Mouse (Mus musculus) thymus, postnatal 10 days (tissue): ENCODE measurements around the gene Commd1.
A peak's percentile ranks its signal among the peaks of the same experiment; 100 is the strongest.

Experiments used
- DNase-seq, 2 experiments: peaks; one replicate each; pipeline ENCODE4 v3.0.0; 2021; ENCODE audit warnings: low spot score in 2 of 2

The Commd1 gene

DNA sequence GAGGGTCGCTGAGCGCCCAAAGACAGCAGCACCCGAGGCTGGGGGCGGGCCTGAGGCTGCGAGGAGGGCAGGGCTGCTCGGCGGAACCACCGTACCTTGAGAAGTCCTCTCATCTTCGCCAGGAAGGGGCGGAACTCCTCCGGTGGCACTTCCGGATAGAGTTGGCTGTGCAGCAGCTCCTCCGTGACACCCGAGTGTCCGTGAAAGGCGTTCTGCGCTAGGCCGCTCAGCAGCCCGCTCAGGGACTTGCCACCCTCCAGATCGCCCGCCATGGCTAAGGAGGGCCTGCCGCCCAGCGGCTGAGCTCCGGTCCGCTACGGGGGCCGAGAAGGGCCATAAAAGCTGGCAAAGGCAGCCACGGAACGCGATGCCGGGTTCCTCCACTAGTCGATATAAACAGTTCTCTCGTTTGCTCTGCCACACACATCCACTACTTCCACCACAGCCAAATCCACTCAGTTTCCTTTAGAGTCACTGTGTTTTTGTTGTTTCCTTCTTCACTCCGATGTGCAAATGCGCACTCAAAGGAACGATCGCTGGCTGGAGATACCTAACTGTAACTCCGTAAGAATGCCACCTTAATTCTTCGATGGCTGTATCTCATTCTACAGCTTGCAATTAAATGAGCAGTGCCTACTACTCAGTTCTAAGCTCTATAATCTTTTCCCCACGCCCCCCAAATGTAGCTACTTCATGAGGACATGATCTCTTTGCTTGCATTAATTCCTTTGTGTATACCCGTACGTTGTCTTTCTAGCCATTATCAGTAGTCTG lies at the start of gene Commd1, which contains the start of gene Gm28048:
Gene Commd1, minus strand, starts transcription at position 399 of the 774 bp plus-strand sequence.
Gene Gm28048, minus strand, starts transcription at position 107 of the 774 bp plus-strand sequence.
- DNase-seq, result peak; percentile 94 to 95

GRCm38 (mm10) chr11:23029399-23029798 lies 47.2 kb upstream of the Commd1 start:
- DNase-seq, result no peak

- DNase-seq, result no peak
These were observed 46.8 kb upstream of the Commd1 start for GRCm38 (mm10) chr11:23028957-23029356.

DNA sequence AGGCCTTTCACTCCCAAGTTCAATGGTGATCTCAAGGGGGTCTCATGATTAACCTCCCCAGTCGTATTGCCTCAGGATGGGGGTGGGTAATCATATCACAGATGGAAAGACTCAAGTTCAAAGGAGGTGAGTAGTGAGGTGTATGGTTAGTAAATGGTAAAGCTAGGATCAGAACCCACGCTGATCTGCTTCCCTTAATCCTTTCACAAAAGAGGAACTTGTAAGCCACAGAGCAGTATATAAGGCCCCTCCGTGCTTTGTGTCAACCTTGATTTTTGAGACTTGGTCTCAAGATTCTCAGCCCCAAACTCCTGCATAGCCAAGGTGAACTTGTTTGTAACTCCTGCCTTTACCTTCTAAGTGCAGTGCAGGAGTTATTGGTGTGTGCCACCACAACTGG lies 42.0 kb upstream of the Commd1 start:
- no peak for DNase-seq

DNA sequence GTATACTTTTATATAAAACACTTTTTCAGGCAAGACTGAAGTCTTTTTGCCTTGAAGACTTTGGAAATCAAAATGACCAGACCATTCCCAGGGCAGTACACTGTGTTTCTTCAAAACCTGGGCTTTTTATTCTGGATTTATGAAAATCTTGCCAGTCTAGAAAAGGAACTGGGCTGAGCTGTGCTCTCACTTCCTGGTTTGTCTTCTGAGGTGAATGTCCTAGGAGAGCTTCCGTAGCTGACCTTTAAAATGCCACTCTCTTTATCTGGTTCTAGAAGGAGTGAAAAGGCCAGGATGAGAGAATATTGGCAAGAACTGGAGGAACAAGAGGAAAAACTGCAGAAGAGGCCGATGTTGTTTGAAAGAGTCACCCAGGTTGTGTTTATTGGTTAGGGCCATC lies 41.0 kb upstream of the Commd1 start:
- DNase-seq, result no peak

GRCm38 (mm10) chr11:23020841-23021240 lies 38.7 kb upstream of the Commd1 start:
- DNase-seq, result no peak

GRCm38 (mm10) chr11:23020116-23020770 lies 38.1 kb upstream of the Commd1 start:
- no peak for DNase-seq

- no peak for DNase-seq
These were observed 35.8 kb upstream of the Commd1 start for GRCm38 (mm10) chr11:23017943-23018342.

DNA sequence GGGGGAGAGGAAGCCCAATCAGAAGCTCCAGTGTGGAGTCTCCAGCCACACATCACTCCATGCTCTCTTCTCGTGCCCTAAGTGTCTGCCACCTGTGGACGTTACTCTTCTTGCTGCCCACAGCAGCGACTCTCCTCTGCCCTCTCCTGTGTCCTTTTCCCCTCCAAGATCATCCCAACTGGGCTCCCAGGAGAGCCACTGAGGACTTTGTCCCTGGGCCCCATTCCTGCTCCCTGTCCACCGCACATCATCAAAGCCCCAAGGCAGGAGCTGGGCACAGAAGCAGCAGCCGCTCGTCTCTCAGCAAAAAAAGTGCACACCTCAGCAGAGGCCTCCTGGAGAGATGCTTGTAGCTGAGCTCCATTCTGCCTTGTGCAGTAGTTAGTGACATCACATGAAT lies 32.8 kb upstream of the Commd1 start:
- DNase-seq, result no peak

DNA sequence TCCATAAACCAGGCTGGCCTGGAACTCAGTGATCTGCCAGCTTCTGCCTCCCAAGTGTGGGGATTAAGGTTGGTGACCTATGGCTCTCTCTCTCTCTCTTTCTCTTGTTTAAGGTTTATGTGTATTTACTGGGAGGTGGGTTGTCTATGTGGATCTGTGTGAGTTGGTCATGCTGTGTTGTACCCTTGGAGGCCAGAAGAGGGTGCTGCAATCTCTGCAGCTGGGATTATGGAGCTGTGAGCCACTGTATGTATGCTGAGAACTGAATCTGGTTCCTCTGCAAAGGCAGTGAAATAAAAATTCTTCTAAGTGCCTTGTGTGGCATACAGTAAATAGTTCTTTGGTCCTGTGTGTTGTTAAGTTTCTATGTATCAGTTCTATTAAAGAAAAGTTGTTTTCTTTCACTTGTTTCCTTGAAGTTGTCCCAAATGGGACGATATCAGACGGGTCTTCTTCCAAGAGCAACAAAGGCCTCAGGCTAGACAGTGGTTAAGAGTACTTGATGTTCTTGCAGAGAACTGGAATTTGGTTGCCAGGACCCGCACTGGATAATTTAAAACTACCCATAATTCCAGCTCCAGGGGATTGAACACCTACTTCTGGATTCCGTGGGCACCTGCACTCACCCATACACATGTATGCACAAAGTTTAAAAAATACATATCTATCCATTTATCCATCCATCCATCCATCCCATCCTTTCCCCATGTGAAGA lies 31.6 kb upstream of the Commd1 start:
- DNase-seq, result no peak

DNA sequence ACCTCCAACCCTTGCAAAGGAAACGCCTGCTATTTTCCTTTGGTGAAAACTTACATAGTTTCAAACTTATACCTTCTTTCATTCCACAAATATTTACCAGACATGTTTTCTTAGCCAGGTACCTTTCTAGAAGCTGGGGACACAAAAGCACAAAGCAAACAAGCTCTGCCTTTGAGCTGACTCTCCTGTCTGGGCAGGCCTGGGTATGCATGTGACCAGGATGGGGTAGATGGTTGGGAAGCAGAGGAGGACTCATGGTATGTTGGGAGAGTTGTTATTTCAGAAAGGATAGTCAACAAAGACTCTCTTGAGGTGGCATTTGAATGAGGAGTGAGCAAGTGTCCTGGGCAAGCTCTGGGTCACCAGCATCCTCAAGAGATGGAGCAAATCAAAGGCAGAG lies 30.9 kb upstream of the Commd1 start:
- DNase-seq, result no peak

GRCm38 (mm10) chr11:23008824-23009200 lies 26.6 kb upstream of the Commd1 start:
- no peak for DNase-seq

DNA sequence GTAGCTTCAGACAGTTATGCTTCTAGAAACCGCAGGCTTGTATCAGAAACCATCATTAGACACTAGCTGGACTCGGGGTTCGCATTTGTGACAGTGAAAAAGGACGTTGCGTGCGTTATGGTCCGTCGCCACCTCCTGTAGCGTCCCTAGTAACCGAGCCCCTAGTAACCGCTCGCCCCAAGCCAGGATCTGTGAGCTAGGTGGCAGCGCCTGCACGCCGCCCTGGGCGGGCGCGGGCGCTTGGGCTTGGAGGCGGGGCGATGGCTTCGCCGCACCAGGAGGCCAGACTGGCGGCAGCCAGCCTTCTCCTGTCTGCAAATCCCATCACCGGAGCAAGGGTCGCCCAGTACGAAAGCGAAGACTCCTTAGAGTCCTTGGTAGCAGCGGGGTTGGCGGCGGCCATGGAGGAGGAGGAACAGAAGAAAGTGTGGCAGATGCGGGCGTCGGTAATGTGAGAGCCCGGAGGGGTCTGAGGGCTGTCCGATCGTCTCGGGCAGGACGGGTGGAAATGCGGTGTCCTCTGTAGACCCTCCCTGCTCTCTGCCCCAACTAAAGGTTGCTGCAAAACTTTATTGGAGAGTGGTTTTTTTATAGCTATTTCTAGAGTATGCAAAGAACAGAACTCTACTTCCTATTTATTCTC lies 26.1 kb upstream of the Commd1 start:
- peak; percentile 41 to 53 for DNase-seq

- DNase-seq, result peak; percentile 11 to 23
These were observed 25.4 kb upstream of the Commd1 start, which contains the start of gene Fam161a for GRCm38 (mm10) chr11:23007481-23008180. TSS of gene Fam161a (plus strand) at chr11:23007531.

- no peak for DNase-seq
These were observed 24.9 kb upstream of the Commd1 start for GRCm38 (mm10) chr11:23007166-23007480.

DNA sequence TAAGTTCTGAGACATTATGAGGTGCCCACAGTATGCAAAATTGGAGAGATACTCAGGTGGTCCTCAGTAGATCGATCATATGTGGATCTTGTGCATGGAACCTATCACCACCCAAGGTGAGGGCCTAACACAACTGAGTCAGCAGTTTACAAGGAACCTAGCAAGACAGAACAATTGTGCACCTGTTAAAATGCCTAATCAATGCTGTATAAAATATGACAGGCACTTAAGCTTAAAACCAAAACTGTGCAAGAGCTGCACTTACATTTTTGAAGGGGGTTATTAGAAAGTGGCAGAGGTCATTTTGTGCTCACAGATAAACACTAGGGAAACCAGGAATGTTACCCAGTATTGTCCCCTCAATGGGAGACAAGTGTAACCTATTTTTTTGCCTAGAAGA lies 23.1 kb upstream of the Commd1 start:
- DNase-seq, result no peak

DNA sequence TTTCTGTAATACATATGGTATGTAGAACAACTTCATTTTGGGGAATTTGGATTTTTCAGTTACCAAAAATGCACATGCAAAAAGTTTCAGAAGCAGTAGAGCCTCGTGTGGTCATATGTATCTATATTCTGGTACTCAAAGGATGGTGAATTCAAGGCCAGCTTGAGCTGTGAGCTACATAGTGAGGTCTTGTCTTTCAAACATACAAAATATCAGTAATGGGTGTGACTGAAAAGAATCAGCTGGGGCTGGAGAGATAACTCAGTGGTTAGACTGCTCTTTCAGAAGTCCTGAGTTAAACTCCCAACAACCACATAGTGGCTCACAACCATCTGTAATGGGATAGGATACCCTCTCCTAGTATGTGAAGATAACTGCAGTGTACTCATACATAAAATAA lies 16.1 kb upstream of the Commd1 start:
- DNase-seq, result no peak

DNA sequence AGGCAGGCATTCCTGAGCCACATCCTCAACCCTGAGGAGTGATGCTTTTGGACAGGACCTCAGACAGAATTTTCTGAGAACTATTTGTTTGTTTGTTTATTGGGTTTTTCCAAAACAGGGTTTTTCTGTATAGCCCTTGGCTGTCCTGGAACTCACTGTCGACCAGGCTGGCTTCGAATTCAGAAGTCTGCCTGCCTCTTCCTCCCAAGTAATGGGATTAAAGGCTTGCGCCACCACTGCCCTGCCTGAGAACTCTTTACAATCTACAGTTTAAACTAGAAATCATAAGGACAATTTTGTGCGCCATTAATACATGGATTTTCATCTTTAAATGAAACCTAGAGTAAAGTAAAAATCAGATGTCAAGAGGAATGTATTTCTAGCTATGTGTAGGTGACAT lies 13.3 kb upstream of the Commd1 start:
- no peak for DNase-seq

- DNase-seq, result no peak
These were observed 12.1 kb upstream of the Commd1 start for GRCm38 (mm10) chr11:22994271-22994670.

GRCm38 (mm10) chr11:22991218-22991835 lies 9.1 kb upstream of the Commd1 start:
- DNase-seq, result no peak
